25 mouse cellular contexts compared by ENCODE assay signal in the genomic region with DNA sequence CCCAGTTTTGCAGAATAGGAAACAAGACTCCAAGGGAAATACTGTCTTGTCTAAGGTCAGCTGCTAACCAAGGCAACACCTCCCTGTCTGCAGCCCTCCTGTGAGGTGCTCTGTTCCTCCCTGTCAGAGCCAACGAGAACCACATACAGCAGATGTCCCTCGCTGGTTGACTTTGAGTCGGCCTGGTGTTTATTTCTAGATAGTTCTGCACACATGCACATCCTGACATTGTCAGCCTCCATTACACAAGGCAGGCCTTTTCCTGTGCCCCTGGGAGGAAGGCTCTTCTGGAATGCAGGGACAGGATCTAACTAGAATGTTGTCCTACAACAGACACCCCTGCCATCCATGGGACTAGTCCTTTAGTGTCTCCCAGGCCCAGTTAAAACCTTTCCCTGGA.
DNase-seq lines count a peak whose midpoint lies in the region; ATAC-seq lines count a peak whose summit lies in the region.
"Had no signal": no experiment of that assay in that cellular context is flagged by ENCODE, and none has a peak within 500 bp of the region (broad histone marks: within the 10 kb centered on the region; RNA-seq: fewer than 3 reads in every experiment).

No protein-coding gene starts in this region.

- intact Hi-C loops in heart, postnatal 36 days (cut with DNase I) = no loop called here

- no peak for DNase-seq in heart, adult 8-10 months (ENCODE audit: low spot score)
- DNase-seq in heart, postnatal 36 days = no peak
- DNase-seq in limb, embryonic 10.5 days (ENCODE audit: low spot score) = no peak
- no peak for DNase-seq in adrenal gland, postnatal 10 days
- DNase-seq: adrenal gland, adult 2 months; adrenal gland, postnatal 25 days; cerebellum, adult 11-12 months; cerebellum, adult 8-10 months; cerebellum, postnatal 10 days; cerebellum, postnatal 36 days; embryo, embryonic 11 days; gastrocnemius, postnatal 25 days; heart, adult 18-20 months; kidney, adult 2 months had no signal

- 31% methylated on average over 3 of the region's 3 CpGs for WGBS in heart, embryonic 13.5 days
- WGBS in heart, embryonic 16.5 days = 33% methylated on average over 3 of the region's 3 CpGs
- WGBS in limb, embryonic 10.5 days = 61% methylated on average over 3 of the region's 3 CpGs

- H3K9me3 ChIP-seq in heart, embryonic 13.5 days = no peaks in the 10 kb centered on the region
- peaks cover 5% of the 10 kb centered on the region for H3K9me3 ChIP-seq in heart, embryonic 16.5 days (replicated peaks; ENCODE audit: control insufficient read depth, low read length)
- H3K9me3 ChIP-seq in limb, embryonic 10.5 days (replicated peaks) = no peaks in the 10 kb centered on the region
- H3K9me3 ChIP-seq: embryonic facial prominence, embryonic 13.5 days; forebrain, embryonic 15.5 days; hindbrain, embryonic 12.5 days; hindbrain, embryonic 15.5 days had no signal

- H3K27ac ChIP-seq in heart, embryonic 13.5 days (replicated peaks) = peak overlapping the region; percentile 60
- H3K27ac ChIP-seq in heart, embryonic 16.5 days (ENCODE audit: low read length) = 0 out of 2 replicates have a peak overlapping the region, but pooled peaks have one; percentile 28
- peak overlapping the region; percentile 46 for H3K27ac ChIP-seq in limb, embryonic 10.5 days
- H3K27ac ChIP-seq: embryonic facial prominence, embryonic 13.5 days; forebrain, embryonic 12.5 days; forebrain, embryonic 15.5 days; hindbrain, embryonic 12.5 days; hindbrain, embryonic 15.5 days had no signal

- H3K4me3 ChIP-seq in heart, embryonic 13.5 days = no peak overlapping the region
- no peak overlapping the region for H3K4me3 ChIP-seq in heart, embryonic 16.5 days (ENCODE audit: low read length)
- H3K4me3 ChIP-seq in limb, embryonic 10.5 days = no peak overlapping the region
- H3K4me3 ChIP-seq: embryonic facial prominence, embryonic 10.5 days; embryonic facial prominence, embryonic 13.5 days; erythroblast, embryonic 14.5 days; forebrain, embryonic 12.5 days; forebrain, embryonic 15.5 days; hindbrain, embryonic 12.5 days; hindbrain, embryonic 15.5 days had no signal

- ATAC-seq in heart, embryonic 13.5 days (ENCODE audit: extremely low read depth, insufficient number of reproducible peaks, low FRiP score, low TSS enrichment) = peak; percentile 33; the same call in 1 of the 2 replicates
- ATAC-seq in heart, embryonic 16.5 days (replicated peaks; ENCODE audit: extremely low read depth, insufficient read depth, low FRiP score) = peak; percentile 62
- ATAC-seq: CD4-positive, CD25-positive, alpha-beta regulatory T cell, adult 4 months; forebrain, embryonic 15.5 days; intestine, postnatal 0 days had no signal

- H3K9ac ChIP-seq in heart, embryonic 13.5 days = no peak overlapping the region
- H3K9ac ChIP-seq in heart, embryonic 16.5 days (ENCODE audit: low read length) = no peak overlapping the region
- H3K9ac ChIP-seq: embryonic facial prominence, embryonic 13.5 days; forebrain, embryonic 12.5 days; forebrain, embryonic 15.5 days; hindbrain, embryonic 12.5 days; hindbrain, embryonic 15.5 days had no signal

- peaks cover 50% of the 10 kb centered on the region for H3K27me3 ChIP-seq in heart, embryonic 13.5 days (replicated peaks)
- H3K27me3 ChIP-seq in heart, embryonic 16.5 days (ENCODE audit: control insufficient read depth, insufficient read depth, low read length) = no peaks in the 10 kb centered on the region
- no peaks in the 10 kb centered on the region for H3K27me3 ChIP-seq in limb, embryonic 10.5 days (ENCODE audit: low read depth, poor library complexity, severe bottlenecking)
- H3K27me3 ChIP-seq: embryonic facial prominence, embryonic 13.5 days; forebrain, embryonic 12.5 days; forebrain, embryonic 15.5 days; hindbrain, embryonic 12.5 days; hindbrain, embryonic 15.5 days had no signal

- peaks cover 13% of the 10 kb centered on the region for H3K4me1 ChIP-seq in heart, embryonic 13.5 days
- peaks cover 5% of the 10 kb centered on the region for H3K4me1 ChIP-seq in heart, embryonic 16.5 days (ENCODE audit: control insufficient read depth, insufficient read depth, low read length)
- peaks cover 46% of the 10 kb centered on the region for H3K4me1 ChIP-seq in limb, embryonic 10.5 days
- H3K4me1 ChIP-seq: forebrain, embryonic 12.5 days; hindbrain, embryonic 15.5 days had no signal

- no peaks in the 10 kb centered on the region; the same call in 1 of the 2 replicates for H3K36me3 ChIP-seq in heart, embryonic 13.5 days
- no peaks in the 10 kb centered on the region for H3K36me3 ChIP-seq in heart, embryonic 16.5 days (ENCODE audit: control insufficient read depth, insufficient read depth)
- peaks cover 22% of the 10 kb centered on the region for H3K36me3 ChIP-seq in limb, embryonic 10.5 days
- H3K36me3 ChIP-seq: embryonic facial prominence, embryonic 13.5 days; forebrain, embryonic 12.5 days; forebrain, embryonic 15.5 days; hindbrain, embryonic 12.5 days; hindbrain, embryonic 15.5 days had no signal

- no peak overlapping the region for H3K4me2 ChIP-seq in heart, embryonic 13.5 days
- H3K4me2 ChIP-seq in heart, embryonic 16.5 days (ENCODE audit: low read depth, low read length) = no peak overlapping the region
- H3K4me2 ChIP-seq: embryonic facial prominence, embryonic 13.5 days; forebrain, embryonic 12.5 days; forebrain, embryonic 15.5 days; hindbrain, embryonic 12.5 days; hindbrain, embryonic 15.5 days had no signal
